Mouse (Mus musculus): Measurements from ENCODE around the gene Tmem115. TPM values are rescaled to one million over a fixed set of nuclear protein-coding genes. Genes with fewer than 3 reads are reported as not detected.

Tmem115 gene
- polyA plus RNA-seq, 1 experiment from 2014 or later, result 49.7 TPM

DNA sequence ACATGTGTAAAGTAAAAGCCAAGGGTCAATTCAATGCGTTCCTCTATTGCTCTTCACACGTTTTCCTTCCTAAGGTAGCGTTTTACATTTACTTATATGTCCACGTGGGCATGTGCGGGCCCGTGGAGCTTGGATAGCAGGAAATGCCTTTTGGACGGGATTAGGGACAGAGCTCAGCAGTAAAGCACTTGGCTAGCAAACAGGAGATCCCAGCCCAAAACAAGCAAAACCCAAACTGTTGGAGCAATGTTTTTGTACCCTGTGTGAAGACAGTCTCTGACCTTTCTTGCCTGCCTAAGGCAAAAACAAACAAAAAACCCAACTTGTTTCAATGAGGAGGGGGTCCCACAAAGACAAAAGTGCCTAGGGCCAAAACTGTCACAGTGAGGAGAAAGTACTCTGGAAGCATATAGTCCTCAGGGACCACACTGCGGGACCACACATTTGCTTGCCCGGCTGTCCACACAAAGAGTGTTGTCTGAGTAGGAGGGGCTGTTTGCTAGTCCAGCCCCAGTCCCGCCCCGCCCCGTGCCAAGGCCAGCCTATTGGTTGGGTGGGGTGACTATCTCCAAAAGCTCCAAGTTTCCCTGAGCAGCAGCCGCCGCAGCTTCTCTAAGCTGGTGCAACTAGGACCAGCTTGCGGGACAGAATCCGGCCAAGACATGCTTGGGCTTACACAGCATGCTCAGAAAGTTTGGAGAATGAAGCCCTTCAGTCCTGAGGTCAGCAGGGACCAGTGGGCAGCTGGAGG, 42.8 kb downstream of the Tmem115 start, which contains the start of gene Hyal1:
Hyal1 (plus strand) TSS at position 571 of the 751 bp plus-strand sequence.
- peak; percentile 78 for ATAC-seq (ENCODE audit: low FRiP score, low TSS enrichment)
- WGBS, result 21% methylated on average over 16 of the region's 16 CpGs
- H3K9ac ChIP-seq (replicated peaks; ENCODE audit: low read length), result peak within 1 kb of the TSS; percentile 68
- H3K4me3 ChIP-seq (ENCODE audit: low read length), result peak within 1 kb of the TSS; percentile 49
- peak within 1 kb of the TSS; percentile 57 for H3K27ac ChIP-seq (ENCODE audit: low read length)
- peaks cover 42% of the 10 kb centered on the region for H3K4me1 ChIP-seq (ENCODE audit: insufficient read depth, low read length)
- H3K36me3 ChIP-seq (ENCODE audit: insufficient read depth, low read length), result peaks cover 29% of the 10 kb centered on the region
- H3K4me2 ChIP-seq (replicated peaks; ENCODE audit: low read depth, low read length), result peak within 1 kb of the TSS; percentile 59
- H3K27me3 ChIP-seq (ENCODE audit: insufficient read depth, low read length), result no peaks in the 10 kb centered on the region
- no peaks in the 10 kb centered on the region for H3K9me3 ChIP-seq (ENCODE audit: low read length)

DNA sequence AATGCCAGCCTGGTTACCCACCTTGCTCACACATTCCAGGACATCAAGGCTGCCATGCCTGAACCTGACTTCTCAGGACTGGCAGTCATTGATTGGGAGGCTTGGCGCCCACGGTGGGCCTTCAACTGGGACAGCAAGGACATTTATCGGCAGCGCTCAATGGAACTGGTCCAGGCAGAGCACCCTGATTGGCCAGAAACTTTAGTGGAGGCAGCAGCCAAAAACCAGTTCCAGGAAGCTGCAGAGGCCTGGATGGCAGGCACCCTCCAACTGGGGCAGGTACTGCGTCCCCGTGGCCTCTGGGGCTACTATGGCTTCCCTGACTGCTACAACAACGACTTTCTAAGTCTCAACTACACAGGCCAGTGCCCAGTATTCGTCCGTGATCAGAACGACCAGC, 44.1 kb downstream of the Tmem115 start:
- Histone ChIP-seq H3K9ac (replicated peaks; ENCODE audit: low read length) (no peak overlapping the region), H3K9me3 (ENCODE audit: low read length) (no peaks in the 10 kb centered on the region), H3K4me3 (ENCODE audit: low read length) (no peak overlapping the region), H3K27me3 (ENCODE audit: insufficient read depth, low read length) (no peaks in the 10 kb centered on the region), H3K4me2 (replicated peaks; ENCODE audit: low read depth, low read length) (no peak overlapping the region), H3K36me3 (ENCODE audit: insufficient read depth, low read length) (peaks cover 18% of the 10 kb centered on the region), H3K27ac (ENCODE audit: low read length) (no peak overlapping the region), H3K4me1 (ENCODE audit: insufficient read depth, low read length) (peaks cover 48% of the 10 kb centered on the region)
- no peak for ATAC-seq (ENCODE audit: low FRiP score, low TSS enrichment)
- WGBS, result 96% methylated on average over 10 of the region's 10 CpGs

GRCm38 (mm10) chr9:107578587-107578986, 44.8 kb downstream of the Tmem115 start, which contains the start of gene Naa80:
TSS of gene Naa80 (plus strand) at chr9:107578887.
- no peaks in the 10 kb centered on the region for H3K9me3 ChIP-seq (ENCODE audit: low read length)
- no peak within 1 kb of the TSS; the same call in 1 of the 2 replicates for H3K9ac ChIP-seq (replicated peaks; ENCODE audit: low read length)
- peaks cover 18% of the 10 kb centered on the region for H3K36me3 ChIP-seq (ENCODE audit: insufficient read depth, low read length)
- WGBS, result 79% methylated on average over 3 of the region's 3 CpGs
- no peaks in the 10 kb centered on the region for H3K27me3 ChIP-seq (ENCODE audit: insufficient read depth, low read length)
- ATAC-seq (ENCODE audit: low FRiP score, low TSS enrichment), result no peak
- H3K4me3 ChIP-seq (ENCODE audit: low read length), result no peak within 1 kb of the TSS
- H3K4me2 ChIP-seq (replicated peaks; ENCODE audit: low read depth, low read length), result no peak within 1 kb of the TSS
- H3K4me1 ChIP-seq (ENCODE audit: insufficient read depth, low read length), result peaks cover 48% of the 10 kb centered on the region
- H3K27ac ChIP-seq (ENCODE audit: low read length), result peak within 1 kb of the TSS; percentile 96; the same call in 1 of the 2 replicates

GRCm38 (mm10) chr9:107579023-107579900, 45.5 kb downstream of the Tmem115 start:
- ATAC-seq (ENCODE audit: low FRiP score, low TSS enrichment), result no peak
- Histone ChIP-seq H3K27ac (ENCODE audit: low read length) (peak overlapping the region; percentile 96; the same call in 1 of the 2 replicates), H3K4me3 (ENCODE audit: low read length) (no peak overlapping the region), H3K4me1 (ENCODE audit: insufficient read depth, low read length) (peaks cover 48% of the 10 kb centered on the region), H3K27me3 (ENCODE audit: insufficient read depth, low read length) (no peaks in the 10 kb centered on the region), H3K9ac (replicated peaks; ENCODE audit: low read length) (no peak overlapping the region; the same call in 1 of the 2 replicates), H3K4me2 (replicated peaks; ENCODE audit: low read depth, low read length) (no peak overlapping the region), H3K9me3 (ENCODE audit: low read length) (no peaks in the 10 kb centered on the region), H3K36me3 (ENCODE audit: insufficient read depth, low read length) (peaks cover 14% of the 10 kb centered on the region)
- WGBS, result 94% methylated on average over 14 of the region's 14 CpGs

GRCm38 (mm10) chr9:107580501-107581317, 47.0 kb downstream of the Tmem115 start, which contains the start of gene Hyal3:
TSS of gene Hyal3 (plus strand) at chr9:107580818.
- Histone ChIP-seq H3K4me3 (ENCODE audit: low read length) (peak within 1 kb of the TSS; percentile 60), H3K36me3 (ENCODE audit: insufficient read depth, low read length) (peaks cover 11% of the 10 kb centered on the region; the same call in 1 of the 2 replicates), H3K4me2 (replicated peaks; ENCODE audit: low read depth, low read length) (peak within 1 kb of the TSS; percentile 90), H3K9me3 (ENCODE audit: low read length) (no peaks in the 10 kb centered on the region), H3K27ac (ENCODE audit: low read length) (peak within 1 kb of the TSS; percentile 96), H3K9ac (replicated peaks; ENCODE audit: low read length) (peak within 1 kb of the TSS; percentile 83), H3K4me1 (ENCODE audit: insufficient read depth, low read length) (peaks cover 45% of the 10 kb centered on the region), H3K27me3 (ENCODE audit: insufficient read depth, low read length) (no peaks in the 10 kb centered on the region)
- WGBS, result under 1% methylated on average over 30 of the region's 32 CpGs
- ATAC-seq (ENCODE audit: low FRiP score, low TSS enrichment), result peak; percentile 81

DNA sequence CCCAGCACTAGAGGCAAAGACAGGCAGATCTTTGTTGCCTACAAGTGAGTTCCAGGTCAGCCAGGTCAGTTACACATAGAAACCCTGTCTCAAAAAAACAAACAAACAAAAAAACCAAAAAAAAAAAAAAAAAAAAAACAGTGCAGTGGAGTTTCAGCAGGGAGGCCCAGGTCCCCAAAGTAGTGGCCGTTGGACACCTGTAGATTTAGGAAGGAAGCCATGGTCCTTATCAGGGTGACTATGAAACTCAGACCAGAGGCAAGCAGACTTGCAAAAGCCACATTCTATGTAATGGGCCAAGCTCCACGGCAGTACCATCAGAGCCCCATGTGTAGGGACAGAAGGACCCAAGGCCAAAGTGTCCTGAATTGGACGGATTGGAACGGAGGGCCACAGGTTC, 47.8 kb downstream of the Tmem115 start:
- H3K9ac ChIP-seq (replicated peaks; ENCODE audit: low read length), result peak overlapping the region; percentile 83
- peak overlapping the region; percentile 60 for H3K4me3 ChIP-seq (ENCODE audit: low read length)
- H3K9me3 ChIP-seq (ENCODE audit: low read length), result no peaks in the 10 kb centered on the region
- H3K4me1 ChIP-seq (ENCODE audit: insufficient read depth, low read length), result peaks cover 37% of the 10 kb centered on the region
- ATAC-seq (ENCODE audit: low FRiP score, low TSS enrichment), result no peak
- peaks cover 11% of the 10 kb centered on the region; the same call in 1 of the 2 replicates for H3K36me3 ChIP-seq (ENCODE audit: insufficient read depth, low read length)
- 74% methylated on average over 4 of the region's 4 CpGs for WGBS
- H3K4me2 ChIP-seq (replicated peaks; ENCODE audit: low read depth, low read length), result peak overlapping the region; percentile 90
- H3K27ac ChIP-seq (ENCODE audit: low read length), result peak overlapping the region; percentile 96
- H3K27me3 ChIP-seq (ENCODE audit: insufficient read depth, low read length), result no peaks in the 10 kb centered on the region

GRCm38 (mm10) chr9:107582509-107583062, 48.8 kb downstream of the Tmem115 start:
- H3K27me3 ChIP-seq (ENCODE audit: insufficient read depth, low read length), result no peaks in the 10 kb centered on the region
- no peak overlapping the region for H3K4me2 ChIP-seq (replicated peaks; ENCODE audit: low read depth, low read length)
- no peak for ATAC-seq (ENCODE audit: low FRiP score, low TSS enrichment)
- H3K4me3 ChIP-seq (ENCODE audit: low read length), result no peak overlapping the region
- no peak overlapping the region for H3K27ac ChIP-seq (ENCODE audit: low read length)
- H3K9ac ChIP-seq (replicated peaks; ENCODE audit: low read length), result no peak overlapping the region
- no peaks in the 10 kb centered on the region for H3K9me3 ChIP-seq (ENCODE audit: low read length)
- 85% methylated on average over 7 of the region's 7 CpGs for WGBS
- peaks cover 27% of the 10 kb centered on the region for H3K4me1 ChIP-seq (ENCODE audit: insufficient read depth, low read length)
- peaks cover 11% of the 10 kb centered on the region; the same call in 1 of the 2 replicates for H3K36me3 ChIP-seq (ENCODE audit: insufficient read depth, low read length)

DNA sequence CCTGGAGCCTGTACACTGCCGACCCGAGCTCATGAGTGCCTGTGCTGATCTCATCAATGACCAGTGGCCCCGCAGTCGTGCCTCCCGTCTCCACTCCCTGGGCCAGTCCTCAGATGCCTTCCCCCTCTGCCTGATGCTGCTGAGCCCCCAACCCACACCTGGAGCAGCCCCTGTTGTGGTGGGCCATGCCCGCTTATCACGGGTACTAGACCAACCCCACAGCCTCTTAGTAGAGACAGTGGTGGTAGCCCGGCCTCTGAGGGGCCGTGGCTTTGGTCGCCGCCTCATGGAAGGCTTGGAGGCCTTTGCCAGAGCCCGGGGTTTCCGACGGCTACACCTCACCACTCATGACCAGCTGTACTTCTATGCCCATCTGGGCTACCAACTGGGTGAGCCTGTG, 49.4 kb downstream of the Tmem115 start:
- H3K27ac ChIP-seq (ENCODE audit: low read length), result no peak overlapping the region
- 94% methylated on average over 14 of the region's 14 CpGs for WGBS
- no peak overlapping the region for H3K4me2 ChIP-seq (replicated peaks; ENCODE audit: low read depth, low read length)
- peaks cover 26% of the 10 kb centered on the region for H3K4me1 ChIP-seq (ENCODE audit: insufficient read depth, low read length)
- no peaks in the 10 kb centered on the region for H3K27me3 ChIP-seq (ENCODE audit: insufficient read depth, low read length)
- ATAC-seq (ENCODE audit: low FRiP score, low TSS enrichment), result no peak
- no peaks in the 10 kb centered on the region for H3K9me3 ChIP-seq (ENCODE audit: low read length)
- no peak overlapping the region for H3K4me3 ChIP-seq (ENCODE audit: low read length)
- no peak overlapping the region for H3K9ac ChIP-seq (replicated peaks; ENCODE audit: low read length)
- H3K36me3 ChIP-seq (ENCODE audit: insufficient read depth, low read length), result peaks cover 11% of the 10 kb centered on the region; the same call in 1 of the 2 replicates

DNA sequence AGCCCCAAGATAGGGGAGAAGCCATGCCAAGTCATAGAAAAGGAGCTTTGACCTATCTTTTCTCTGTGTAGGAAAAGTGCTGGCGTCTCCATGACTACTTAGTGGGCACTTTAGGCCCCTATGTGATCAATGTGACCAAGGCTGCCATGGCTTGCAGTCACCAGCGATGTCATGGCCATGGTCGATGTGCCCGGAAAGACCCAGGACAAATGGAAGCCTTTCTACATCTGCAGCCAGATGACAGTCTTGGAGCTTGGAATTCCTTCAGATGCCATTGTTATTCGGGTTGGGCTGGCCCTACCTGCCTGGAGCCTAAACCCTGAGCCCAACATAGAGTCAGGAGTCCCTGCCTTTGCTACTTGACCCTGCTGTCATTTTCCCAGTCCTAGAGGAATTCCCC, 52.8 kb downstream of the Tmem115 start:
- H3K27ac ChIP-seq (ENCODE audit: low read length), result no peak overlapping the region
- no peak overlapping the region for H3K4me3 ChIP-seq (ENCODE audit: low read length)
- no peak for ATAC-seq (ENCODE audit: low FRiP score, low TSS enrichment)
- peaks cover 32% of the 10 kb centered on the region for H3K36me3 ChIP-seq (ENCODE audit: insufficient read depth, low read length)
- WGBS, result 86% methylated on average over 5 of the region's 5 CpGs
- H3K27me3 ChIP-seq (ENCODE audit: insufficient read depth, low read length), result no peaks in the 10 kb centered on the region
- H3K9me3 ChIP-seq (ENCODE audit: low read length), result no peaks in the 10 kb centered on the region
- no peak overlapping the region for H3K4me2 ChIP-seq (replicated peaks; ENCODE audit: low read depth, low read length)
- no peak overlapping the region for H3K9ac ChIP-seq (replicated peaks; ENCODE audit: low read length)
- H3K4me1 ChIP-seq (ENCODE audit: insufficient read depth, low read length), result peaks cover 20% of the 10 kb centered on the region

Measured in kidney, embryonic 16.5 days (tissue).